Mouse (Mus musculus) right cerebral cortex, adult 2 months (tissue): ENCODE data around the gene Sema6d.

Experiments
- DNase-seq, 2 experiments: peaks; one replicate each; pipeline ENCODE4 v3.0.0; 2021 to 2022; ENCODE audit warnings: low spot score in 2 of 2

Gene Sema6d

GRCm38 (mm10) chr2:124470346-124471042 is 380.7 kb downstream of the Sema6d start:
- DNase-seq, result no peak

DNA sequence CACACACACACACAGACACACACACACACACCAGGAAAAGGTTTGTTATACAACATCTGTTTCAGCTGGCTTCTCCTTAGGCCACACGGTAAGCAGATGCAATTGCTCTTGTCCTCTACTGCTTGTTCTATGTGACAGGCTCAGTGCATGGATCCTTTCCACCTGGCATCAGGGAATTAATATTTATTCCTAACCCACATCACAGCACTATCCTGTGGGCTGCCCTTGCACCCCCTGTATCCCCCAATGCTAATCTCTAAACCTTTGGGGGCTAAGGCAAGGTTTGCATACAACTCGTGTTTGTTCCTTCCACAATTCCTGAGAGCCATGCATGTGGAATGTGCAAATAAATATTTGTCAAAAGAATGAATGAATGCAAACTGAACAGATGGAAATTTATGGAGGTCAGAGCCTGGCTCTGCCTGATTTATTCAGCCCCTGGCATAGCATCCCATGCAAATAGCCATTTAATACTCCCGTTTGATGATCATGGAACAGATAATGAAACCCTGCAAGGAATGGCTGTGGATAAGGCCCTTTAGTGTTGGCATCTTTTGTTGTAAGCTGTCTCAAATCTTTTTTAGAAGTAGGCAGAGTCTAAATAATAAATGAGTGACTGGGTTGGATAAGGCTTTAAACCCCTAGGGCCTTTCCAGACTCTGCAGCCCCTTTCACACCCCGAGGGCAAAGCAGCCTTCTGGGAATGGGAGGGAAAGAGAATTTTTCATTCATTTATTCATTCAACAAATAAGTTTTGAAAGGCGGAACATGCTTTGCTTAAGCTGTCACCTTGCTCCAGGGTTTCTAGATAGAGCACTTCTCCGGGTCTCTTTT is 383.1 kb downstream of the Sema6d start:
- no peak for DNase-seq

- no peak for DNase-seq
Observed at GRCm38 (mm10) chr2:124477904-124478303, 388.1 kb downstream of the Sema6d start.

DNA sequence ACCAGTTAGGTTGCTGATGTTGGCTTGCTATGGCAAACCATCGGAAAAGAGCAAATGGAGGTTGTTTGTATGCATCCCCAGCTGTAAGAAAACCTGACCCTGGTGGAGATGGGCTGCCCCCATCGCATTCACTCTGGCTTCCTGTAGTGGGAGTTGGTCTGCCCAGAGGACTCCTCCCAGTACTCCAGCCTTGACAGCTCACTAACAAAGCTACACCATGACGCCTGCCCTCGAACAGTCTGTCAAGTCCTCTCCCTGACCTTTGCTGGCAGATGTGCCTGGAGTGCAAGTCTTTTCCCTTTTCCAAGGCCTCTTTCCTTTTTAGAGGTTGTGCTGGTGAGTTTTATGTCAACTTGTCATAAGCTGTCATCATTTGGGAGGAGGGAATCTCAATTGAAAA is 388.8 kb downstream of the Sema6d start:
- DNase-seq, result no peak

DNA sequence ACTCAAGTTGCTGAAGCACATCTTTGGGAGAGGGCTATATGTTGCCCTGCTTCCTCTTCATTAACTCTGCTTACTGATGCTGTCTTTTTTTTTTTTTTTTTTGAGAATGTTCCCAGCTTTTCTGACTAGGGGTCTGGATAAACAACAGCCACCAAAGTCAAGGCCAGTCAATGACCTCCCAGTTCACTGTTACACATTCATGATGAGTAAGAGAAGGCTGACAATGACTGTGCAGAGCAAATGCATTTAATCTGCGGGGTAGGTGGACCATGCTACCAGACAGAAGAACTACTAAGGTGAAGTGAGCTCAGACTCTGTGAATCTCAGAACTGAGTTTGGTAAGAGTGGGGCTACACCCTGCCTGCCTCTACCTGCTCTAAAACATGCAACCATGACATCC is 396.0 kb downstream of the Sema6d start:
- no peak for DNase-seq

DNA sequence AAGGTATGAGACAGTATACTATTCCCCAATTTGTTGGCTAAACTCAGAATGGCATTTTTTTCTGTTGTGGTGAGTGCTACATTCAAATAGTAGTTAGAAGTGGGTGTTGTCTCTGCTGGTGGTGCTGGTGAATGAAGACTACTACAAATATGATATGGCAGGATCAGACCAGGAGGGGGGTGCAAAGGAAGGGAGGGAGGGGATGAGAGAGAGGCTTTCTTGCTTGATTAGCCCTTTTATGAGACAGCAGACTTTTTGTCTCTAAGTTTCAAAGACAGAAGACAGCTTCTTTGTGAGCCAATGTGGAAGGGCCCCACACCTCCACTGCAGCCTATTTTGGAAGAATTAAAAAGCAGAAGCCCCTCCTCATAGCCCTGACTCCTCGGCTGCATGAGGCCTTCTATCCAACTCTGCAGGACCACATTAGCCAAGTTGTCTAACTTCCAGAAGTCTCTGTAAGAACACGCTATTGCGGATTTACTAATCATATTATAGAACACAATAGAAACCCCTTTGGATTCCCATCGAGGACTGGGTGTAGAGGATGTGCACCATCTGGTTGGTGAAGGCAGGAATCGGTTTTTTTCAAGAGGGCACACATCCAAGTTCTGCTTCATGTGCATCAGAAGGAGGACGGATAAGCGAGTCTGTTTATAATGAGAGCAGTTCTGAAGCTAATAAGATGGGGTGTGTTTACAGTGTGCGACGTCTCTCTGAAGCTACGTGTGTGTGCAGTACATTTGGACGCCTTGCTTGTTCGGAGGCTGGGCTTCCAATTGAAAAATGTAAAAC is 400.4 kb downstream of the Sema6d start:
- DNase-seq, result peak; percentile 31 to 37

DNA sequence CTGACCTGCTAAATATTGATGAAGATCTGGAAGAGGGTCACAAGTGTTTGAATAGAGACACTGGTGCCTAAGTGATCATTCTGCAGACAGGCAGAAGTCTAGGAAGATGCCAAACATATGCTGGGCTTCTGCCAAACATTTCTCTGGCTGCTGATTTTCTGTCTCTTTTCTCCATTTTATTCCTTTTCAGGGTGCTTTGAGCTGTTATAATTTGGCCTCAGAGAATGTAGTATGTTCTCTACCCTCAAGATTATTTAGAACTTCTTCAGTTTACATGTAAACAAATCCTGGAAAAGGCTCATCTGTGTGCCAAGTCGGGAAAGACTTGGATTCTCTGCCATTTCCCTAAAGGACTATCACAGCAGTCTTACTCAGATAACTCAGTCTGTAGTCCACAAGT is 406.0 kb downstream of the Sema6d start:
- DNase-seq, result no peak

- no peak for DNase-seq
Observed at GRCm38 (mm10) chr2:124499670-124500069, 409.9 kb downstream of the Sema6d start.

- no peak for DNase-seq
Observed at GRCm38 (mm10) chr2:124505784-124506489, 416.2 kb downstream of the Sema6d start.

- DNase-seq, result no peak
Observed at GRCm38 (mm10) chr2:124507804-124508203, 418.0 kb downstream of the Sema6d start.

DNA sequence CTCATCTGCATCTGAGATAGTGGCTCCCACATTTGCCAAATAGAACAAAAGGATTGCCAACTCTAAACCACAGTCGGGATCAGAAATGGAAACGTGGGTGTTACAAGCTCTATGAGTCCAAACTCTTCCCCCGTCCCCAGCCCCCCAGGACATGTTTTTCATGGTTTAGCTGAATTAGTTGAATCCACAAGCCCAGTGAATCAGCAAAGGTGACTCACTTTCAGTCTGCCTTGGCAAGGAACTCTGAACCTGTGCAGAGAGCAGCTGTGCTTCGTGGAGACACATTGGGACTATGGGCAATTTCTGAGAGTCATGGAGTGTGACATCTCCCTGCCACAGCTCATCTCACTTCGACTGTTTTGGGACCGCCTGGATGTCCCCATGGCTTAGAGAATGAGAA is 419.7 kb downstream of the Sema6d start:
- DNase-seq, result peak; percentile 41 to 60

GRCm38 (mm10) chr2:124511826-124512225 is 422.1 kb downstream of the Sema6d start:
- no peak for DNase-seq

DNA sequence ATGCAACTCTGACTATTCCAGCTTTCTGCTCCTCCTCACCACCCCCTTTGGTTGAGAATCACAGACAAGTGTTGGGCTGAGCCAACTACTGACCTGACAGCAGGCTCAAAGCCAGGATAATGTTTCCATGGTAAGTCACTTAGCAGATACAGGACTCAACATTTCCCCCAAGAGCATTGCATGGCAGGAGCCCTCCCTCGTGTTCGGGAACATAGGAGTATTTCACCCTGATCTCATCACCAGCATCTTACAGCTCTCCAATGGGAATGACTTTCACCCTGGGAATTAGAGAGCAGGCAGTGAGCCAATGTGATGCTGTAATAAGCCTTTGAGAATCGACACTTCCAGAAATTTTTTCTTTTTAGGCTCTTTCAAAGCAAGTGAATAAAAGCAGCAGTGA is 432.7 kb downstream of the Sema6d start:
- no peak for DNase-seq

DNA sequence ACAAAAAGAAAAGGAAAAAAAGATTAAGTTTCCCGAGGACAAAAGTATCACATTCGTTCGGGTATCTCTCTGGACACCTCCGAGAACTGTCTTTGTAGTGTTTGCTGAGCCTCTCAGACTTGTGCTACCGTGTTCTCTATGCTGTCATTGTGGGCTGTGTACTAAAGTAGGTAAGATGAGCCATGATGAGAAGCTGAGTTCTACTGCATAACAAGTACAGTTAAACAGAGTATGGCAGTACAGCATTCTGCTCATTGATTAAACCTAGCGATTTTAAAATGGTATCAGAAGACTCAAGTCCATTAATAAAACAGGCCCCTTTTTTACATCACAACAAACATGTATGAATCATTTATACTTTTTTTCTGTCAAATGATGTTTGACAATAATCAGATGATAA is 433.9 kb downstream of the Sema6d start:
- DNase-seq, result no peak

DNA sequence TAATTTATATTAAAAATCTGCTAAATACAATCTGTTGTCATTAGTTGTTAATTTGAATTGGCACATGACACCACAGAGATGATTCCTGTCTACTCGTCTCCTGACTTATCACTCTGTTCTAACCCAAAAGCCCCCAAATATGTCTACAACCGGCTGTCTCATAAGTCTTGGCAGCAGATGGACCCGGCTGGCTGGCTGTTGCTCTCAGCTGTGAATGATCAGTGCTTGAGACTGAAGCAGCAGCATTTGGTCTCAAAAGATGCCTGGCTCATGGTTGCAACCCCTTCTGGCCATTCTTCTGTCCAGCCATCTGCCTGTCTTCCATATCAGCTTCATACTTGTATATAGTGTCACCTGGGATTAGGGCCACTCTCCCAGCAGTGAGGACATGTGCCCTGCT is 434.4 kb downstream of the Sema6d start:
- no peak for DNase-seq

DNA sequence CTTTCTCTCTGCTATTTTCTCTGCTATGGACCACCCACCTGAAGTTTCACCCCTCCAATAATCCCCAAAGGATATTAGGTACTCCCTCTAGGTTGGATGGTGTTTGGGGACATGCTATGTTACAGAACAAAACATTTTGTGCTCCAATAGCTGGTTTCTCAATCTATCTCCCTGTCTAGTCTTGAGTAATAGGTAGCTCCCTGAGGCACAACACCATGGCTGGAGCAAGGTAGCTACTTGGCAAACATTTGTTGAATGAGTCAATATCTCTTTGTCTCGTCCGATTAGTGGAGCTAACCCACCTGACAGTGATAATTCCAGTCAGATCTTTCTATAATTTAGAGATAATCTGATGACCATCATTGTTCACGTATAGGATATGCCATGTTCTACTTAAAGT is 437.9 kb downstream of the Sema6d start:
- no peak for DNase-seq

DNA sequence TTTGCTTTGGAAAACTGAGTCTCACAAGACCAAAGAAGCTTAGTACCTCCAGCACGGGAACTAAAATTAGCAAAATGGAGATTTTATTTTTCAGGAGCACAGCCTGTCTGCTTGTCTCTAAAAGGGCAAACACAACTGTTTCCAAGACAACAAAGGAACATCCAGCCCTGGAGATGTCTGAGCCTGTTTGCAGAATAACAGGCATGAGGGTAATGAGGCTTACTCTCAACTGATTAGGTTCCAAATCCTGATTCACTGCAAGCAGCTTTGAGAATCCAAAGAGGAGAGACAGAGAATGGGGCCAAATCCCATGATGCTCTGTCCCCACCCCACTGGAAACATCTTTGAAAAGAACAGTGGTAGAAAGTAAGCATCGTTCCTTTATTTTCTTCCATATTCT is 440.7 kb downstream of the Sema6d start:
- no peak for DNase-seq

DNA sequence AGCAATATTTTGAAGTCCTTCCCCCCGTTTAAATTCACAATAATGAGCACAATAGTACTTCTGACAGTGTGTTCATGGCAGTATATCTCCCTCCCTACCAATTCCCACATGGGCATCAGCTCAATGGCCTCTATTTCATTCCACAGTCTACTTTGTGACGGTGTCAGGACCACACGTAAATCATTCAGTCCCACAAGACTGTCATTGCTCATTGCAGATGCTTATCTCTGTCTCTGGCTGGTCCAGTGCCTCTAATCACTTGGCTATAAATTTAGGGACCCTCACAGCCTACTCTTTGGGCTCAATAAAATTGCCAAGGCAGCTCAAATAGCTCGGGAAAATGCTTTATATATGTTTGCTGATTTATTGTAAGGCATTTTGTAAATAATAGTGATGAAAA is 441.3 kb downstream of the Sema6d start:
- DNase-seq, result no peak

DNA sequence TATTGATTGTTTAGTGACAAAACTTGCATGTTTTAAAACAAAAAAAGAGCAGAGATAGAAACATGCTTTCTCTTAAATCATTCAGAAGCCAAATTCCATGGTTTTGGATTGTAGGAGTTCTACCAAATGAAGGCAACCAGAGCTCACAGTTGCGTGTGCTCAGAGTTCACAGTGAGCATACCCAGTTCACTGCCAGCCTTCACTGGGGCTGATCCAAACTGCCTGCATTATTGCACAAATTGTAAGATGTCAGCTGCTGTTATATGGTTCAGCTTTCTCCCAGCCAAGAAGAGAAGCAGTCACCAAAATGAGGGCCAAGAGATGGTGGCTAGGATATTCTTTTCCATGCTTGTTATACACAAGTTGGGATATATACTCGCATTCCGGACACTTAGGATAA is 443.1 kb downstream of the Sema6d start:
- DNase-seq, result no peak

GRCm38 (mm10) chr2:124533602-124534001 is 443.8 kb downstream of the Sema6d start:
- peak; percentile 25 to 45 for DNase-seq

DNA sequence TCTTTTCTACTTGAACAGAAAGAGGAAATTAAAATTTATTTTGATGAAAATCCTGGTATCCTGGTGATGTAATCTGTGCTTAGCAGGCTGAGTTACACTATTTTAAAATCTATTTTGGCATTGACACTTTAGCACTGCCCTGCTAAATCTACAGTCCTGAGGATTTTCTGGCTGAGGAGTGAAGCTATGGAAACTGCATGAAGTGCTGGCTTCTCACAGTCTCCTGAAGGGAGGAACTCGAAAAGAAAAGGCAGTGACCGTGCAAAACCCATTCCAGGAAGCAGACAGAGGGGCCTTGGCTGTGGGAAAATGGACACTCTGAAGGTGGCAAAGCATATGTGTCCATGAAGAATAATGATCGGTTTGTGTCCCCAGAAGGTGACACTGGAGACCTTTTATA is 460.5 kb downstream of the Sema6d start:
- no peak for DNase-seq
